Mouse (Mus musculus) adrenal gland, postnatal 14 days (tissue): ENCODE data around the gene Gja5. TPM values are rescaled to one million over a fixed set of nuclear protein-coding genes. Genes with fewer than 3 reads are reported as not detected.
A peak's percentile ranks its signal among the peaks of the same experiment; 100 is the strongest.
"Not testable (repeated sequence)": the region's sequence is repeated elsewhere in the genome, so short reads cannot be mapped to it uniquely, and the experiment has no call there.

Source experiments
- DNase-seq: peaks from one replicate; pipeline ENCODE4 v3.0.0; 2021; ENCODE audit warnings: mixed read lengths
- total RNA-seq: library from RNA; stranded (reverse); gene quantifications from 2 replicates; pipeline ENCODE4 v1.2.3, GENCODE M21; 2021

Gja5 gene
- total RNA-seq, 1 experiment from 2014 or later = 3.4 TPM

DNA sequence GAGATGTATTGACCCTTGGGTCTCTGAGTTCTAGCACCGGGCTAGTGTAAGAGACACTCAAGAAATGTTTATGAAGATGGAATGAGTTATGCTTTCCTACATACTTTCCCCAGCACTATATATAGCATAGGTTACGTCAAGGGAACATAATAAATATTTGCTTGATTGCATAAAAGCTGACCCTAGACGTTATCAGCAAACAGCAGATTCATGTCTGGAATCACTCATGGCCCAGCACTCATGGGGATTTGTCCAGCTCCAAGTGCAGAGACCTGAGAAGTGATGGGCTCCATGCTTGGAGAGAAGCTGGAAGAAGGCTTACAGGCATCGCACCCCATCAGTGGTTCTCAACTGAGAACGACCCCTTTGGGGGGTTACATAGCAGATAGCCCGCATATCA is 135.2 kb downstream of the Gja5 start:
- no peak for DNase-seq

DNA sequence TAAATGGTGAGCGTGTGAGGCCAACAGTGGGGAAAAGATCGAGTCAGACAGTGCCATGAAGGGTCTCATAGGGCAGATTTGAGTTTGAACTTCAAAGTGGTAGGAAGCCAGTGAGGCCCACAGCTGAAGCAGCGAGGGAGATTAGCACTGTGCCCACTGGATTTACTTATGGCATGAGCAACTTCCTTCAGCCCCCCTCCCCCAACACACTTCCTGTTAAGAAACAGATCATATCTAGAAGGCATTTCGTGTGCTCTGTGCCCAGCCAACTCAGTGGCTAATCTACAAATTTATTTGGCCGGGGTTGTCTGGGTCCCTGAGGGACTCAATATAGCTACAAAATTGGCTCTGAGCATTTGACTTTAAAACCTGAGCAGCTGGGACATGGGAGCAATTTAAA is 139.7 kb downstream of the Gja5 start:
- peak; percentile 11 for DNase-seq

- no peak for DNase-seq
These were observed 143.3 kb downstream of the Gja5 start for GRCm38 (mm10) chr3:97047757-97048156.

GRCm38 (mm10) chr3:97048360-97048759 is 143.9 kb downstream of the Gja5 start:
- peak; percentile 29 for DNase-seq

DNA sequence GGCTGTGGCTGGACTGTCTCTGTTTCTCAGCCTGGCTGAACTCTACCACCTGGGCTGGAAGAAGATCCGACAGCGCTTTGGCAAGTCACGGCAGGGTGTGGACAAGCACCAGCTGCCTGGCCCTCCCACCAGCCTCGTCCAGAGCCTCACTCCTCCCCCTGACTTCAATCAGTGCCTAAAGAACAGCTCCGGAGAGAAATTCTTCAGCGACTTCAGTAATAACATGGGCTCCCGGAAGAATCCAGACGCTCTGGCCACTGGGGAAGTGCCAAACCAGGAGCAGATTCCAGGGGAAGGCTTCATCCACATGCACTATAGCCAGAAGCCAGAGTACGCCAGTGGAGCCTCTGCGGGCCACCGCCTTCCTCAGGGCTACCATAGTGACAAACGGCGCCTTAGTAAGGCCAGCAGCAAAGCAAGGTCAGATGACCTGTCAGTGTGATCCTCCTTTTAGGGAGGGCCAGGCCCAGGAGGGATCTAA is 146.8 kb downstream of the Gja5 start:
- peak; percentile 49 for DNase-seq

DNA sequence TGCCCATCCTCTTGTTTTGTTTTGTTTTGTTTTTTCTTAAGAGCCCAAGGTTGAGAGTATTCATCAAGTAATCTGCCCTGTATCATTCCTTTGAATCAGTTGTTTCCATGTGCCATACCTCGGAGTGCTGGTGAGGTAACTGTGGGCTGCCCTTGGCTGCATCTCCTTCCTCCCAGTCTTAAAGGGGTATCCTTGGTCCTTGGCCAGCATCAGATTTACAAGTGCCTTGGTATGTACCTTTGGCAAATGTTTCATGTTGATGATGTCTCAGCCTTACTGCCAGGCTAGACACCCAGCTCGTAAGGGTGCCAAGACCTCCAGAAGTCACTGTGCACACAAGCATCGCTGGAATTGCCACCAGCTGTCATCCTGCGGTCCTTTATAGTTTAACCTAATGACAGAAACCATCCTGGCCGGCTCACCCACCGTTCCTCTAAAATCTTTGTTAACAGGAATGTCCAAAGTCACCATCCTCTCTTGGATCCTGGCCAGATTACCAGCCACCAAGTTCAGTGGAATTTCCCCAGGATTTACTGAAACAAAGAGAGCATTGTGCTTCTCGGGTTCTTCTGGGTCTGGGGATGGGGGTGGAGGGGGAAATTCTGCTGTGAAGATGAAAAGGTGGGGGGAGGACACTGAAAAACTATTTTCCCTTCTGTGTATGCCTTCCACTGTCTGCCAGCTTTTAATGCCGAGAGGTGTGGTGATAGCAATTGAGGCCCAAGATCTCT is 147.7 kb downstream of the Gja5 start:
- DNase-seq = no peak

GRCm38 (mm10) chr3:97058704-97059103 is 154.2 kb downstream of the Gja5 start:
- no peak for DNase-seq

- no peak for DNase-seq
These were observed 155.6 kb downstream of the Gja5 start for GRCm38 (mm10) chr3:97060119-97060518.

DNA sequence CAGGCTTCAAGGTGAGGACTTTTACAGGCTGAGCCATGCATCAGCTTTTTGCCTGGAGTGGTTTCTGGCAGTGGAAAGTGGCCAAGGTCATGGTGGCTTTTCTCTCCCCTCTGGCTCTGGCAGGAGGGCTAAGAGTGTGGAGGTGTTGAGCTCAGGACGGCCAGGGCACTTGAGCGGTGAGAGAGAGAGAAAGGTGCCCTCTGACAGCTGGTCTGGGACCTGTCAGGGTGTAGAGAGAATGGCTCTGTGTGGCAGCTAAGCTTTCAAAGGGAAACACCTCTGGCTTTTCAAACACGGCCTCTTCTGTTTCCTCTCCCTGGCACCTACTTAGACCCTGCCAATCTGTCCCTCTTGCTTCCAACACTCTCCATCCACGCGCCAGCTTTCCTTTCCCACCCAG is 158.3 kb downstream of the Gja5 start:
- peak; percentile 32 for DNase-seq

GRCm38 (mm10) chr3:97064046-97064445 is 159.6 kb downstream of the Gja5 start:
- DNase-seq = peak; percentile 59

DNA sequence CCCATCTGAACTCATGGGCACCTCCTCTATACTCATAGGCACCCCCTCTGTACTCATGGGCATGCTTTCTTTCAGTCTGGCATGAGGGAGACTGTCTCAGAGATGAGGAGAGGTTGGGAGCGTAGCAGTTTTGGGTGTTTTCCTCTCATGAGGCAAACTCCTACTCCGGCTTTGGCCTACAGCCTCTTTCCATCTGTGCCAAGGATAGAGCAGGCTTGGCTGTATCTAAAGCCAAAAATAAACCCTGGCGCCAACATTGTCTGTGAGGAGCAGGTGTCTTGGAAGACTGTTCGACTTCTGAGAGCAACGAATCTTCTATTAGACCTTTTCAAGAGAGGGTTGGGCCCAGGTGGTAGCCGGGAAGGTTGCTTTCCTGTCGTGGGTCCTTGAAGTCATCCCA is 165.1 kb downstream of the Gja5 start:
- DNase-seq = not testable (repeated sequence)

DNA sequence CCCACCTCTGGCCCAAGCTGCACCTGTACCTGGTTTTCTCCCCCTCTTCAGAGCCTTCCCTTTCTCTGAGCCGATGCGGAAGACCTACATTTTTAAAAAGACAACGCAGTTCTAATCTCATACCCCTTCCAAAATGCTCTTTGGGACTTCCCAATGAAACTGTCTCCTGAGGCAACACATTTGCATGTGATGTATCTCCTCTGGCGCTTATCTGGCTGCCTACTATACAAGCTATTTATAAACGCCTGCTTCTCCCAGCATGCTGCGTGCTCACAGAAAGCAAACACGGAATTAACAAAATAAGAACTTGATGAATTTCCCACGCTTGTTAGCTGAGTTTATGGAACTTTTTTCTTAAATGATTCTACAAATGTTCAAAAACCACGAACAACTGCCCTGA is 167.4 kb downstream of the Gja5 start:
- DNase-seq = not testable (repeated sequence)

- DNase-seq = not testable (repeated sequence)
These were observed 167.9 kb downstream of the Gja5 start for GRCm38 (mm10) chr3:97072361-97072760.

GRCm38 (mm10) chr3:97075744-97076350 is 171.4 kb downstream of the Gja5 start:
- not testable (repeated sequence) for DNase-seq

DNA sequence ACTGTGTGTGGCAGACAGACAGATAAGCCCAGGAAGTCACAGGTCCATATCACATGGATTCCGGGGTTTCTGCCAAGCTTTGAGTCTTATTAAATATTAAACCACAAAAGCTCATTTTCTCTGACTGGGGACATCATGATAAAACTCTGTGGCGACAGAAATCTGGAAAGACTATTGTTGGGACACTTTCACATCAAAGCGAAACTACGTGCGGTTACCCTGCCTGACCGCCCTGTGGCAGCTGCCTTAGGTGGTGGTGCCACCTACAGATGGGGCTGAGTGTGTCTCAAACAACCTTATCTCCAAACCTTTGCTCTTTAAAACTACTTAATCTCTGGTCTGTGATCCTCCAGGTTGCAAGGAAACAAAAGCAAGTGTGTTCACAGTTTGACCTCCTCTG is 171.9 kb downstream of the Gja5 start:
- DNase-seq = peak; percentile 69

DNA sequence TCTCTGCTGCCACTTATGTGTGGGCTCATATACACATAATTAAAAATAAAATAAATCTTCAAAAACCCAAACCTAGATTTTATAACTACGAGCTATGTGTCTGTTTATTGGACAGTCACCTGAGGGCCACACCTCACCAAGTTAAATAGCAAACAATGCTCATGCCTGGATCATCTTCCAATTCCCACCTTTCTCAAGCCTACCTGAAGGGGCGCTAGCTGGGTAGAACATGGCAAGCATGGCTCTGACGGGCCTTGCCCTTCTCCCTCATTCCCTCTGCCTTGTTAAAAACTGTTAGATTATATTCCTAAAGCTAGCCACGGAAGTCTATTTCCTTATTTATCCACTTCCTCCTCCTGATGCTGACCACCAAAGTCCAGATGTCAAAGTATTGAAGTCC is 173.9 kb downstream of the Gja5 start:
- DNase-seq = no peak

GRCm38 (mm10) chr3:97082156-97082555 is 177.7 kb downstream of the Gja5 start:
- DNase-seq = no peak

DNA sequence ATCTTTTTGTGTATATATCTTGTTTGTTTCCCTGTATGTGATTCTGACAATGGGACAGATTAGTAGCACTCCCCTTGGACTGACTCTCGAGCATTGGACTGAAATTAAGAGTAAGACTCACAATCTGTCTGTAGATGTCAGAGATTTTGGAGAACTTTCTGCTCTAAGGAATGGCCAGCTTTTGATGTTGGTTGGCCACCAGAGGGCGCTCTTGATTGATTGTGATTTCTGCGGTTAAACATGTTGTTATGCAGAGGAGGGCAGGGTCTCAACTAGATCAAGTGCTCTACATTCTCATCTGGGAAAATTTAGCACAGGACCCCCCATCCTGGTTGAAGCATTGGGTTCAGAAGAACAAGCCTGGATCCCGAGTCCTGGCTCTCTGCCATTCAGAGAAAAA is 182.8 kb downstream of the Gja5 start:
- peak; percentile 66 for DNase-seq

DNA sequence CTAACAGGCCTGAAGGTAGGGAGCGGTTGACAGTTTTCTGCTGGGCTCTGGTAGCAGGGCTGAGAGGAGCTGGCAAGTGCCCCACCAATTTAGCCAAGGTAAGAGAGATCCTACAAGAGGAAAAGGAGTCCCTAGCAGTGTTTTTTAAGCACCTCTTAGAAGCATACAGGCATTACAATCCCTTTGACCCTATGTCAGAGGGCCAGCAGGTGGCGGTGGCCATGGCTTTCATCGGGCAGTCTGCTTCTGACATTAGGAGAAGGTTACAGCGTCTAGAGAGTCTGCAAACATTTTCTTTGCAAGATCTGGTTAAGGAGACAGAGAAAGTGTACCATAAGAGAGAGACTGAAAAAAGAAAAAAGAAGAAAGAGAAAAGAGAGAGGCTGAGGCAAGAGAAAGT is 183.8 kb downstream of the Gja5 start:
- not testable (repeated sequence) for DNase-seq

DNA sequence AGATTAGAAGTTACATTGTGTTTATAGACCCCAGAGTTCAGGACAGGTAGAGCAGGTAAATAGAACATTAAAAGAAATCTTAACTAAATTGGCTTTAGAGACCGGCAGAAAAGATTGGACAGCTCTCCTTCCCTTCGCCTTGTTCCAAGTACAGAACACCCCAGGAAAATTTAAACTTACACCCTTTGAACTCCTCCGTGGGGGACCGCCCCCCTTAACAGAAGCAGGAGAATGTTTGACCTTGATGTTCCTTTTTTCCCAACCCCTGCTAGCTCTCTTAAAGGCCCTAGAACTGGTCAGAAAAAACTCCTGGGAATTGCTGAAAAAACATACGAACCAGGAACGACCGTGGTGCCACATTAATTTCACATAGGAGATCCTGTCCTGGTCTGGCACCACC is 187.5 kb downstream of the Gja5 start:
- not testable (repeated sequence) for DNase-seq

GRCm38 (mm10) chr3:97096664-97097063 is 192.2 kb downstream of the Gja5 start:
- not testable (repeated sequence) for DNase-seq

DNA sequence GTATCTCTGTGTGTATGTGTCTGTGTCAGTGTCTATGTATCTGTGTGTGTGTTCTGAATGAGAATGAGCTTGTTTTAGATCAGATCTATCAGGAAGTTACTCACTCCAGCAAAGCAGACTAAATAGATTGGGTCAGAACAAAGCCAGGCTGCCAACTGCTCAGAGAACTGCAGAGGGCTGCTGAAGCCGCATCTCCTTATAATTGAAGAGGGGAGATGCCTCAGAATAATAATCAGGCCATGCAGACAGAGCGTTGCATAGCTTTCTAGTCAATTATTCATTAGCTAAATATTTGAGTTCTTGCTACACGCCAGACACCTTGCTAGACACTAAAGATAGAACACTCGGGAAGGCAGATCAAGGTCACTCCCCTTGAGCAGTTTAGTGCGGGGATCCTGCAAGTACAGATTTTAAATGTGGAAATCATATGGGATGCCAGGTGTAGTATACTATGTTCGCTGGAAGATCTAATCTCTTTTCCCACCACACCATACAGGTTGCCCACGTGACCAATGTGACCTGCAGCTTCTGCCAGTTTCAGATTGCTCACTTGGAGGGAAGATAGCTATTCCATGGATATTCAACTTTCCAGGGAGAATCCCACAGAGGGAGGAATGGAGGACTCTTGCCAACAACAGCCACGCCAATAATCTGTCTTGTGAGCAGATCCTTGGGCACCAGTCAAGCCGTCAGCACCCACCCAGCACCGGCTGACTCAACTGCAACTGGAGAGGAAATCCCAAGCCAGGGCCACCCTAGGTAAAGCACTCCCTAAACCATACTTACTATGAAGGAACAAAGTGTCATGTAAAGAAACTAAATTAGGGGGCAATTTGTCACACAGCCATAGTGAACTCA is 196.5 kb downstream of the Gja5 start:
- DNase-seq = peak; percentile 13

DNA sequence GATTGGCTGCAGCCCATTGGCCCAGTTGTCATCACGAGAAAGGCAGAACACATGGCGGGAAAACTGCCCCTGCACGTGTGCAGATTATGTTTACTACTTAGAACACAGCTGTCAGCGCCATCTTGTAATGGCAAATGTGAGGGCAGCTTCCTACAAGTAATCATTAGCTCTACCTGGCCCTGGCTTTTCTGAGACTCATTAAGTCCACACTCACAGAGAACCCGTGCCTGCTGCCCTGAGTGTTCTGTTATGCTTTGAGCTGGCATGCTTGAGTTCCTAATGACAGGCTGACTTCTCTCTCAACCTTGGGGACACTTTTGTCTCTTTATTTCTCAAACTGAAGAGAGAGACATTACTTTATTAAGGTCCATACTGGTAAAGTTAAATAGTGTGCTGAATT is 199.5 kb downstream of the Gja5 start:
- DNase-seq = not testable (repeated sequence)
